Mouse (Mus musculus) CD4-positive, CD25-positive, alpha-beta regulatory T cell, adult 4 months (primary cell): Measurements from ENCODE around the gene Car10. TPM values are rescaled to one million over a fixed set of nuclear protein-coding genes. Genes with fewer than 3 reads are reported as not detected.
"Not testable (repeated sequence)": the region's sequence is repeated elsewhere in the genome, so short reads cannot be mapped to it uniquely, and the experiment has no call there.

ENCODE experiments used
- ATAC-seq: one replicate; pipeline ENCODE4 v1.8.0; 2017
- polyA plus RNA-seq, 2 experiments: library from polyadenylated mRNA; unstranded; fragments of 100-300 nt; shearing (Covaris generic); gene quantifications; one replicate each; pipeline ENCODE4 v1.2.1; 2017

Car10 gene
- polyA plus RNA-seq, 2 experiments from 2014 or later: not detected

- no peak for ATAC-seq
These were observed 75.9 kb downstream of the Car10 start for GRCm38 (mm10) chr11:93173533-93174308.

GRCm38 (mm10) chr11:93185477-93185876 is 87.6 kb downstream of the Car10 start:
- no peak for ATAC-seq

- ATAC-seq: no peak
These were observed 88.3 kb downstream of the Car10 start for GRCm38 (mm10) chr11:93186163-93186562.

GRCm38 (mm10) chr11:93188621-93189020 is 90.8 kb downstream of the Car10 start:
- no peak for ATAC-seq

- ATAC-seq: no peak
These were observed 102.2 kb downstream of the Car10 start for GRCm38 (mm10) chr11:93200046-93200445.

- ATAC-seq: no peak
These were observed 119.6 kb downstream of the Car10 start for GRCm38 (mm10) chr11:93217457-93217856.

GRCm38 (mm10) chr11:93230057-93230456 is 132.2 kb downstream of the Car10 start:
- no peak for ATAC-seq

GRCm38 (mm10) chr11:93249771-93250265 is 152.0 kb downstream of the Car10 start:
- ATAC-seq: no peak

GRCm38 (mm10) chr11:93251766-93252165 is 153.9 kb downstream of the Car10 start:
- no peak for ATAC-seq

- ATAC-seq: no peak
These were observed 166.2 kb downstream of the Car10 start for GRCm38 (mm10) chr11:93263979-93264378.

GRCm38 (mm10) chr11:93272016-93272415 is 174.2 kb downstream of the Car10 start:
- ATAC-seq: no peak

GRCm38 (mm10) chr11:93273906-93274305 is 176.1 kb downstream of the Car10 start:
- ATAC-seq: no peak

GRCm38 (mm10) chr11:93293661-93294060 is 195.8 kb downstream of the Car10 start:
- no peak for ATAC-seq

GRCm38 (mm10) chr11:93309981-93310380 is 212.2 kb downstream of the Car10 start:
- ATAC-seq: no peak

- ATAC-seq: no peak
These were observed 239.9 kb downstream of the Car10 start for GRCm38 (mm10) chr11:93337756-93338155.

GRCm38 (mm10) chr11:93343961-93344360 is 246.1 kb downstream of the Car10 start:
- ATAC-seq: no peak

GRCm38 (mm10) chr11:93344869-93345268 is 247.0 kb downstream of the Car10 start:
- ATAC-seq: no peak

GRCm38 (mm10) chr11:93361576-93361975 is 263.7 kb downstream of the Car10 start:
- no peak for ATAC-seq

- ATAC-seq: no peak
These were observed 266.3 kb downstream of the Car10 start for GRCm38 (mm10) chr11:93364171-93364570.

GRCm38 (mm10) chr11:93367244-93367643 is 269.4 kb downstream of the Car10 start:
- no peak for ATAC-seq

- no peak for ATAC-seq
These were observed 269.9 kb downstream of the Car10 start for GRCm38 (mm10) chr11:93367740-93368139.

GRCm38 (mm10) chr11:93373697-93374354 is 276.0 kb downstream of the Car10 start:
- ATAC-seq: no peak

GRCm38 (mm10) chr11:93391159-93391558 is 293.3 kb downstream of the Car10 start:
- ATAC-seq: no peak

GRCm38 (mm10) chr11:93393371-93393770 is 295.5 kb downstream of the Car10 start:
- not testable (repeated sequence) for ATAC-seq
